Mouse (Mus musculus) layer of hippocampus, postnatal 14 days (tissue): ENCODE results near the gene Atp6v0c. TPM values are rescaled to one million over a fixed set of nuclear protein-coding genes. Genes with fewer than 3 reads are reported as not detected.

ENCODE experiments used
- DNase-seq, 2 experiments: peaks; one replicate each; pipeline ENCODE4 v3.0.0; 2021 to 2022; ENCODE audit warnings: low spot score in 2 of 2, mixed read lengths in 1 of 2
- total RNA-seq, 2 experiments: library from RNA; stranded (reverse); gene quantifications; 2 replicates each; pipeline ENCODE4 v1.2.3; 2021

Gene Atp6v0c
- total RNA-seq, 2 experiments from 2014 or later = 1,388 to 1,424 TPM

DNA sequence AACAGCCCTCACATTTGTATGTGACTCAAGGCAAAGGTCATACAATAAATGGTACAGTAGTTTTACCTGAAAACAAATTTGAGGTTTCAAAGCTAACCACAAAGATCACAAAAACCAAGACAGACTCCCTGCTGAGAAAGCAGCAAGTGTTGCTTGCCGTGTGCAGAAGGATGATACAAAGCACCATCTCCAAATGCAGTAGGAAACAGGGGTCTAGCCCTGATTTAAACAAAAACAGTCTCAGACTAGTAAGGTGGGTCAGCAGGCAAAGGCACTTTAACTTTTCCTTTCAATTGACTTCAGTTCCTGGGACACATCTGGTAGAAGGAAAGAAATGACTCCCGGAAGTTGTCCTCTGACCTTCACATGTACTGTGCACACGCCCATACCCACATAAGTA is 42.7 kb downstream of the Atp6v0c start:
- no peak for DNase-seq

DNA sequence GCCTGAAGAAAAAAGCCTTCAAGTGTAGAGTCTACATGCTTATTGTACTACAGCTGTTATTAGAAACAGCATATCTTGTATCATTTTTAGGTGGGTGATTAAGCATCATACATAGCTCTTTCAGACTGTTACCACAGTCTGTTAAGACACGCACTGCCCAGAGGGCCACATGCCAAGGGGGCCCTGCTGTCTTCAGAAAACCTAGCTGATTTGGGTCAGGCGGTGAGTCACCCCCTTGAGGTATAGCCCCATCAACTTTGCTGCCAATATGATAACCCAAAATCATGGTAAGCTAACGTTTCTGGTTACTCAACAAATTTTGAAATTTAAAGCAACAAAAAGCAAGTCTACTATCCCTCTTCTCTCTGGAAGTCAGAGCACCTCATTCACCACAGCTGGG is 50.1 kb downstream of the Atp6v0c start:
- no peak for DNase-seq

Other genes with a start within 250 kb of the Atp6v0c start
- gene Sbp, start 228.0 kb downstream of the Atp6v0c start, total RNA-seq = not detected
- not detected for gene Sbpl, start 214.4 kb downstream of the Atp6v0c start, total RNA-seq
- under 1 TPM in 1 of 2 experiments, not detected in 1; 0.41 TPM for gene Prss30, start 189.1 kb downstream of the Atp6v0c start, total RNA-seq
- gene Prss22, start 171.6 kb downstream of the Atp6v0c start, total RNA-seq = not detected
- gene Prss27, start 131.6 kb downstream of the Atp6v0c start, total RNA-seq = not detected
- 10 to 100 TPM; 53.0 to 53.8 TPM for gene Kctd5, start 96.2 kb downstream of the Atp6v0c start, total RNA-seq
- 100 to 1,000 TPM; 102 to 107 TPM for gene Pdpk1, start 18.8 kb downstream of the Atp6v0c start, total RNA-seq
- 10 to 100 TPM; 27.4 to 33.7 TPM for gene Amdhd2, start 5.9 kb downstream of the Atp6v0c start, total RNA-seq
- gene Tbc1d24, start 35.9 kb upstream of the Atp6v0c start, total RNA-seq = 10 to 100 TPM; 71.1 to 75.8 TPM
- 10 to 100 TPM; 12.3 to 12.4 TPM for gene Ntn3, start 39.8 kb upstream of the Atp6v0c start, total RNA-seq
- 10 to 100 TPM; 10.0 to 10.2 TPM for gene Tedc2, start 51.1 kb upstream of the Atp6v0c start, total RNA-seq
- gene Ccnf, start 81.8 kb upstream of the Atp6v0c start, total RNA-seq = 1 to 10 TPM; 5.9 to 8.2 TPM
- gene Abca17, start 181.4 kb upstream of the Atp6v0c start, total RNA-seq = 1 to 10 TPM; 1.3 to 1.8 TPM
- gene Abca3, start 182.2 kb upstream of the Atp6v0c start, total RNA-seq = 100 to 1,000 TPM; 102 to 104 TPM
- gene Rnps1, start 244.9 kb upstream of the Atp6v0c start, total RNA-seq = 100 to 1,000 TPM; 133 to 141 TPM